Mouse (Mus musculus) gonadal fat pad, adult 2 months (tissue): Measurements from ENCODE around the gene Iglon5. TPM values are rescaled to one million over a fixed set of nuclear protein-coding genes. Genes with fewer than 3 reads are reported as not detected.

Experiments
- DNase-seq: peaks from one replicate; pipeline ENCODE4 v3.0.0-alpha.2; 2012; ENCODE audit warnings: low read depth
- polyA plus RNA-seq: library from polyadenylated mRNA; depleted of rRNA; stranded (reverse); fragments of >200 nt; gene quantifications from 2 replicates; pipeline ENCODE4 v1.2.3, GENCODE M21; 2012; rRNA removed

Gene Iglon5
- polyA plus RNA-seq = 0.95 and 1.3 TPM in 2 replicates

- no peak for DNase-seq
These were observed at the start of gene Iglon5 for GRCm38 (mm10) chr7:43489631-43490125. Iglon5 (minus strand) TSS chr7:43490075.

GRCm38 (mm10) chr7:43538524-43538923, 48.6 kb upstream of the Iglon5 start:
- no peak for DNase-seq

GRCm38 (mm10) chr7:43532936-43533505, 43.1 kb upstream of the Iglon5 start:
- DNase-seq = no peak

GRCm38 (mm10) chr7:43530216-43530785, 40.4 kb upstream of the Iglon5 start:
- DNase-seq = no peak

- DNase-seq = no peak
These were observed 35.4 kb upstream of the Iglon5 start for GRCm38 (mm10) chr7:43525313-43525712.

- no peak for DNase-seq
These were observed 32.9 kb upstream of the Iglon5 start for GRCm38 (mm10) chr7:43522776-43523175.

DNA sequence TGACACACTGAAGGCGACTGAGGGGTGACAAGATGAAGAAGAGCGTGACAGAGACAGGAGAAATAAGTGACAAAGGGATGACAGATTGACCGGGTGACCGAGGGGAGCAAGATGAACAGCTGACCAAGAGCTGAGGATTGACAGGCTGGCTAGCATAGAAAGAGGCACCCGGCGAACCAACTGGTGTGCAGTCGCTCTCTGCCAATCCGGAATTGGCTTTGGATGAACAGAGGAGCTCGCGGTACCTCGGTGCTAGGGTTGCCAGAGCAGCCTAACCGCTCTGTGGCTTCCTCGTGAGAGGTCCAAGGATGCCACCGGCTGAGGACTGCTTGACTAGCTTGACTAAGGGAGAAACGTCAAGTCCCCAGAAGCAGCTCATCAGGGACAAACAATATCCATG, 28.5 kb upstream of the Iglon5 start:
- DNase-seq = no peak

DNA sequence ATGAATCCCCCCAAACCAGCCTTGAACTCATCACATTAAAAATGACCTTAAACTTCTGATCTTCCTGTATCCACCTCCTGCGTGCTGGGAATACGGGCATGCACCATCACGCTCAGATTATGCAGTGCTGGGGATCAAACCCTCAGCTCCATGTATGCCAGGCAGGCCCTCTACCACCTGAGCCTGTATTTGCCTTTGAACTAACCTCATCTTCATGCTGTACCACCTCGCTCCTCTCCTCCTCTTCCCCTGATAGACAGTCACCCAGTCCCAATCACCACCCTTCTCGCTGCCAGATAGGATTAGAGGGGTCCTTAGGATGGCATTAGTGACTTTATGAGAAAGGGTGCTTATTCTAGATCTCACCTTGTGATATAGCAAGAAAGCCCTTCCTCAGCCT, 25.2 kb upstream of the Iglon5 start:
- no peak for DNase-seq

- no peak for DNase-seq
These were observed 22.6 kb upstream of the Iglon5 start for GRCm38 (mm10) chr7:43512519-43512918.

- DNase-seq = no peak
These were observed 22.0 kb upstream of the Iglon5 start for GRCm38 (mm10) chr7:43511707-43512478.

DNA sequence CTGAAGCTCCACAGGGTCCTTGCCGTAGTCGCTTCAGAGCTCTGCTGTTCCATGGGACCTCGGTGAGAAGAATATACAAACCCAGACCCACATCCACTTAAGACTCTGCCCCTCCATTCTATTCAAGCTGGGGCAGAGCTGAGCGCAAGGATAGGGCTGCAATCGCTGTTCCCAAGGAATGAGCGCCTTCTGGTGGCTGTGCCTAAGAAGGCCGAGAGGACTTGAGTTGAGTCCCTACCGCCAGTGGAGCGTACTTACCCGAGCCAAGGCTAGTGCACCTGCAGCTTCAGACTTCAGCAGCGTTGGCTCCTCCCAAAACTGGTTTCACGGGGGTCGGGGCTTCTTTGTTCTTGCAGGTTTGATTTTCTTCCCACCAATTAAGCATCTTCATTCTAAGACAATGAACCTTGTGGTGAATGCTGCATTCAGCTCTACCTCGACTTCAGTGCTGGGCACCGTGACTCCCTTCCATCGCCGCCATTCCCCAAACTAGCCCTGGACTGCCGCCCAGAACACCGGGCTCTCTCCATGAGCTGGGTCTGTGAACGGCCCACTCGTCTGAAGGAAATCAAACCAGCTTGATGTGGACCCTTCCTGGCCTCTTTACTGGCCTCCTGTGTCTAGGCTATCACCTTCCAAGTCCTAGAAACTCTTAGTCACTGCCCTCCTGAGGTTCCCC, 5.6 kb upstream of the Iglon5 start:
- DNase-seq = no peak

DNA sequence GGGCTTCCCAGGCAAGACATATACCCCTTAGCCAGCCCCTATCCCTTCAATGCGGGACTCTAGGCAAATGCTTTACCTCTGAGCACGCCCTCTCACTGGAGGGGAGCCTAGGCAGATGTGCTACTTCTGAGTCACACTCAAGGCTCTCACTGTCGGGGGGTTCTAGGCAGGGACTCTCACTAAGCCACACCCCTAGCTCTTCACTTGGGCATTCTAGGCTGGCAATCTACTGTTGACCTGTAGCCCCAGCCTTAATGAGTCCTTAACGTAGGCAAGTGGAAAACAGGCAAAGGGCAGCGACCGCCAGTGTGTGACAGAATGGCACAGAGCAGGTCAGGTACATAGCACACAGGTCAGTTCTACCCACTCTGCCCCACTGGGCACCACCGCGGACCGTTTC, 986 bp upstream of the Iglon5 start:
- DNase-seq = no peak

- no peak for DNase-seq
These were observed 308 bp upstream of the Iglon5 start for GRCm38 (mm10) chr7:43490182-43490584.

DNA sequence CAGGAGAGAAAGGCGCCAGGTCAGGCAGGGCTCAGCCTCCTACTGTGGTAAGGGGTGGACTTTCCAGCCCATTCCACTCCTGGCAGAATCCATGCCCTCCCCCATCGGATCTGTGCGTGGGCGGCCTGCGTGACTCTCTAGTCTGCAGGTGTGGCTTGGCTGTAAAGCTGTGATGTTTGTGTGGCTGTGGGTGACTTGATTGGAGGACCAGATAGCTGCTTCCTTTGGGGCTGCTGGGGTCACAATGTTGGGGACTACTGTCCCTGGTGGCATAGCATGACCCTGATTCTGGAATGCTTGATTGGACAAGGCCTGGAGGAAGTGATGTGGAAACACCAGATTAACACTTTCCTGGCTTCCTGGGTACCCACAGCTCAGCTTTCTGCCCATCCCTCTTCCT, 1.2 kb downstream of the Iglon5 start:
- no peak for DNase-seq

- DNase-seq = no peak
These were observed 6.6 kb downstream of the Iglon5 start for GRCm38 (mm10) chr7:43483236-43483635.

DNA sequence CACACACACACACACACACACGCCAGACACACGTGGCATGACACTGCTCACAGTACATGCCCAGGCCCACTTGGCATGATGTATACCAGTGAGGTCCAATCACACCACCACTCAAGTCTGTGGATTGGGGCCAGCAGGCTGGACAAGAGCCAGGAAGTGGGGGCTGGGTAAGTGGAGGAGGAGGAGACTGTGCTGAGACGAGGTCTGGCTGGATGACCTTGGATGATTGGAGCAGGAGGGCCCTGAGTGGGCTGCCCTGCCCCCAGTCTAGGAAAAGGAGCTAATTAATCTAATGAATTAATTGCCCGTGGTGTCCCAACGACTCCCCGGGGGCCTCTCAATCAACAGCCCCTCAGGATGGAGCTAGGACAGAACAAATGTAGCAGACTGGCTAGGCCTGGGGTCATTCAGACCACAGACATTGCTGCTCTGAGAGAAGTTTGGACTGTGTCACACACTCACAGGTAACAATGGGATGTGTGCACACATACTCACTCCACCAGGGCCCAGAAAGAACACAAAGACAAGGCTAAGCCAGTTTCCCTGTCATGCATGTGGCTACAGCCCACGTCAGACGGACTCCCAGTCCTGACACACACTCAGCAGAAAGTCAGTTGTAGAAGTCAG, 7.7 kb downstream of the Iglon5 start:
- DNase-seq = no peak

DNA sequence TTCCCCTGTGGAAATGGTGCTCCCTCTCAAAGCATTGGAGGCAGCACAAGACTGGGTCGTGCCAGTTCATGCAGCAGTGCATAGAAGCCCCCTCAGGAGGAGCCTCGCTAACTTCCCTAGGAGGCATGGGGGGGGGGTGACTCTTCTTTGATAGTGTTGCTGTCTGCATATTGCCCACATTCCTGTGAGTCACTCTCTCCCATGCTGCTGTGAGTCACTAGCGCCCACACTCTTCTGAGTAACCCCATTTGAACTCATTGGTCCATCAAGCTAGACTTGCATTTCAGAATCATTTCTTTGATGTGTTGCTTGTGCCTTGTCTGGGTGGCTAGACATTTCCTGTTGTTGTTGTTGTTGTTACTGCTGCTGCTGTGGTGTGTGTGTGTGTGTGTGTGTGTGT, 8.7 kb downstream of the Iglon5 start:
- no peak for DNase-seq

GRCm38 (mm10) chr7:43476376-43476775, 13.5 kb downstream of the Iglon5 start:
- DNase-seq = no peak

GRCm38 (mm10) chr7:43475706-43476105, 14.2 kb downstream of the Iglon5 start:
- DNase-seq = no peak

DNA sequence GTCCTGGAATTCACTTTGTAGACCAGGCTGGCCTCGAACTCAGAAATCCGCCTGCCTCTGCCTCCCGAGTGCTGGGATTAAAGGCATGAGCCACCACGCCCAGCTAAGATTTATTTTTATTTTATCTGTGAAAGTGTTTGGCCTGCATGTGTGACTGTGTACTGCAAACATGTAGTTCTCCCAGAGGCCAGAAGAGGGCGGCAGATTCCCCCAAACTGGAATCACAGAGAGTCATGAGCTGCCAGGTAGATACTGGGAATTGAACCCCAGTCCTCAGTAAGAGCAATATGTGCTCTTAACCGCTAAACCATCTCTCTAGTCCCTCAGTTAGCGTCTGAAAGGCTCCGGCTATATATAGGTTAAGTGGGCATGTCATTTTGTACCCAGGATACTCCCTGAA, 19.5 kb downstream of the Iglon5 start:
- no peak for DNase-seq

GRCm38 (mm10) chr7:43466099-43466694, 23.7 kb downstream of the Iglon5 start:
- no peak for DNase-seq
